Mouse (Mus musculus): ENCODE measurements around the gene Fem1a. TPM values are rescaled to one million over a fixed set of nuclear protein-coding genes. Genes with fewer than 3 reads are reported as not detected.

The Fem1a gene
- total RNA-seq, 1 experiment from 2014 or later: 13.6 TPM

GRCm38 (mm10) chr17:56293291-56293690 is 36.7 kb downstream of the Fem1a start:
- ATAC-seq (replicated peaks; ENCODE audit: insufficient number of reproducible peaks, low FRiP score, low TSS enrichment, poor library complexity, severe bottlenecking): no peak

DNA sequence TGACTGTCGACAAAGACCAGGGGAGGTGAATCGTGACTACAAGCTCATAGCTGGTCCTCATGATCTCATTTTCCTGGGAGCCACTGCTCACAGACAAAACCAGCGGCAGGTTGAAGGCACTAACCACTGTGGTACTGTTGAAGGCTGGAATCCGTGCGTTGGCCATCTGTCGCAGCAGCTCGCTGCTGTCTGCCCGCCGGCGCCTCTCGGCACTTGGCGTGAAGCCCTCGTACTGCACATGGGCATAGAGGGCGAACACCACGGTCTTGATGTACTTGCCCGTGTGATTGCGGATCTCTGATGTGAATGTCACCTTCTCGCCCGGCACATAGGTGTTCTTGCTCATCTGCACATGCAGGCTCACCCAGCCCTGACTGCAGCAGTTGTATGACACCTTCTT is 37.6 kb downstream of the Fem1a start:
- no peak for ATAC-seq (replicated peaks; ENCODE audit: insufficient number of reproducible peaks, low FRiP score, low TSS enrichment, poor library complexity, severe bottlenecking)

DNA sequence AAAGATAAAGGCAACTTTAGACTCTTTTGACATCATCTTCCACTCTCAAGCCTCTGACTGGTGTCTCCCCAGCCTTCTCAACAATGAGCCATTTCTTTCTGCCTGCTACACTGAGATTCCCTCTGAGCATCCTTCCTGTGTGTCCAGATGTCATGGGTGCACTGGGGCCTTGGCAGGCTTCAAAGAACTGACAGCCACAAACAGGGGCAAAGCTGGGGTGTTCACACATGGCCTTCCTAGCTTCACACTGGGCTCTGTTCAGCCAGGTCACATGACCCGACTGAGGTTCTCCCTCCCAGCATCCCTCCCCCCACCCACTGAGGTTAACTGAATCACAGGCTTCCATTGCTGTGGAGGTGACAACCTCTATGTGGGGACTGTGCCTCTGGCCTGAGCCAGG is 39.6 kb downstream of the Fem1a start:
- no peak for ATAC-seq (replicated peaks; ENCODE audit: insufficient number of reproducible peaks, low FRiP score, low TSS enrichment, poor library complexity, severe bottlenecking)

DNA sequence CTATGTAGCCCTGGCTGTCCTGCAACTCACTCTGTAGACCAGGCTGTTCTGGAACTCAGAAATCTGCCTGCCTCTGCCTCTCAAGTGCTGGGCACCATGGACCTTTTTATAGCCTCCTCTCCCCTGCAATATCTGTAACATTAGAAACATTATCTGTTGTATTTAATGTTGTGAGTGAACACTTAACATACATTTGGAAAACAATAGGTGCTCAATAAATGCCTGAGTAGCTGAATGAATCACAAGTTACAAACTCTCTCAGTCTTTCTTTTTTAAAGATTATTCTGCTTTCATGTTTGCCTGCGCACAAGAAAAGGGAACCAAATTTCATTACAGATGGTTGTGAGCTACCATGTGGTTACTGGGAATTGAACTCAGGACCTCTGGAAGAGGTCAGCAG is 41.6 kb downstream of the Fem1a start:
- ATAC-seq (replicated peaks; ENCODE audit: insufficient number of reproducible peaks, low FRiP score, low TSS enrichment, poor library complexity, severe bottlenecking): no peak

DNA sequence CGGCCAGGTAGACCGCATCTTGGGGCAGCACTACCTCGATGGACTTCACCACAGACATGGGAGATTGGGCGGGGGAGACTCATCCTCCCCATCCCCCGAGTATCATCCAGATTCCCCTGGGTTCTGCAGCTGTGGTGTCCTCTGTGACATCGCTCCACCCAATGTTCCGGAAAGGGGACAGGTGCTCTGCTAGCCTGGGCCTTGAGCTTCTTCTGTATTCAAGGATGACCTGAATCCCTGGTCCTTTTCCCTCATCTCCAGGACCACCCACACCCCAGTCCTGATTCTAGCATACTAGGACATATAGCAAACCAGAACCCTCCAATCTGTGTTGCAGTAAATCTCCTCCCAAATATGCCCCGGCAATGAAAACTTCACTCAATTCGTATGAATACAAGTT is 43.6 kb downstream of the Fem1a start, which contains the start of gene Arrdc5:
Gene Arrdc5, minus strand, starts transcription at position 101 of the 400 bp plus-strand sequence.
- no peak for ATAC-seq (replicated peaks; ENCODE audit: insufficient number of reproducible peaks, low FRiP score, low TSS enrichment, poor library complexity, severe bottlenecking)

DNA sequence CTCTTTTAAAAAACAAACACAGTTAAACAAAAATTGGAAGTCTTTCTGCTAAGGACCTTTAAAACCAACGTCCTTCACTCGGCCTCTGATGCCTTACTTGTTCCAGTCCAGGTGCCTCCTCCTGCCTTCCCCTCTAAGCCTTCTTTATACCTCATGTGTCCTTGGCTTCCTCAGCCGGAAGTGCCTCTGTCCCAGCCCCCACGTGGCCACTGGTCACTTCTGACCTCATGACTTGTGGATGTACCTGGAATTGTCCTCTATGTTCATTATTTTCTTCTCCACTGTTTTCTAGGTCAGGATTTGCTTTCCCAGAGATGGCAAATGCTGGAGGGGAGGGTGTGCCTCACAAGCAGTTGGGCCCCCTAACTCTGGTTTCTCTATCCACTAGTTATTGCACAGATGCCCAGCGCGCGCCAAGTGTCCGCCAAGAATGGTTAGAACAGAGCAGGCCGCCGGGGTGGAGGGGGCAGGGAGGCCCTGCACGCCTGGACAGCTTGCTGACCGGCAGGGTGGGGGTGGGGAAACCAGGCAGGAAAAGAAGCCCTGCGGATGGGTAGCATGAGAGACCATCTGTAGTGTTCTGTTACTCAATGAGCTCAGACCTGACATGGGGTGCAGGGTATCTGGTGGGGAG is 45.9 kb downstream of the Fem1a start:
- ATAC-seq (replicated peaks; ENCODE audit: insufficient number of reproducible peaks, low FRiP score, low TSS enrichment, poor library complexity, severe bottlenecking): no peak

DNA sequence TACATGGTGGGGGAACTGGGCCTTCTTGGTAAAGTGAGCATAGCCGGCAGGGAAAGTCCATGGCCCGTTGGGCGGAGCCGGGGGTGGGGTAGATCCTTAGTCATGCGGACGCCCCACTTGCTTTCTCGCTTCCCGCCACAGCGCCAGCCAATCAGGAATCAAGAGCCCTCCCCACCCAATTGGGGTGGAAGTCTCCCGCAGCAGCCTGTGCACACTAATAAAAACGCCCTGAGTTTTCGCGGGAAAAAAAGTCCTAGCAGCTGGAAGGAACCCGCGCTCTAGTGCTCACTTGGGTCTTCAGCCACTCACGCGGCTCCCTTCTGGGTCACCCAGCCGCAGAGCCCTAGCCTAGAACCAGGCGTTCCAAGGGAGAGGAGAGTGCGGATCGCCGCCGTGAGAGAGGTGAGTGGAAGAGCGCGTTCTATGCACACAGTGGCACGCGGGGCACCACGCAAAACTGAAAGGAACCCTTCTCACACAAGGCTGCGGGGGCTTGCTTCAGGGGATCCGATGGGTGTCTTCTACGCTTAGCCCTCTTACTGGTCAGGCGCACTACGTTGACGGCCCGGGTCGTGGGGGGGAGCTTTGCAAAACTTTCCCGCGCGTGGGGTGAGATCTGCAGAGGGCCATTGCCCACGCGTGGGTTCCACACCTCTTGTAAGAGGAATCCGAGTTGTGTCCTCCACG is 46.7 kb downstream of the Fem1a start, which contains the start of gene Uhrf1:
Gene Uhrf1, plus strand, starts transcription at position 162 of the 687 bp plus-strand sequence.
- ATAC-seq (replicated peaks; ENCODE audit: insufficient number of reproducible peaks, low FRiP score, low TSS enrichment, poor library complexity, severe bottlenecking): 0 out of 2 replicates have a peak, but pooled peaks have one; percentile 27

DNA sequence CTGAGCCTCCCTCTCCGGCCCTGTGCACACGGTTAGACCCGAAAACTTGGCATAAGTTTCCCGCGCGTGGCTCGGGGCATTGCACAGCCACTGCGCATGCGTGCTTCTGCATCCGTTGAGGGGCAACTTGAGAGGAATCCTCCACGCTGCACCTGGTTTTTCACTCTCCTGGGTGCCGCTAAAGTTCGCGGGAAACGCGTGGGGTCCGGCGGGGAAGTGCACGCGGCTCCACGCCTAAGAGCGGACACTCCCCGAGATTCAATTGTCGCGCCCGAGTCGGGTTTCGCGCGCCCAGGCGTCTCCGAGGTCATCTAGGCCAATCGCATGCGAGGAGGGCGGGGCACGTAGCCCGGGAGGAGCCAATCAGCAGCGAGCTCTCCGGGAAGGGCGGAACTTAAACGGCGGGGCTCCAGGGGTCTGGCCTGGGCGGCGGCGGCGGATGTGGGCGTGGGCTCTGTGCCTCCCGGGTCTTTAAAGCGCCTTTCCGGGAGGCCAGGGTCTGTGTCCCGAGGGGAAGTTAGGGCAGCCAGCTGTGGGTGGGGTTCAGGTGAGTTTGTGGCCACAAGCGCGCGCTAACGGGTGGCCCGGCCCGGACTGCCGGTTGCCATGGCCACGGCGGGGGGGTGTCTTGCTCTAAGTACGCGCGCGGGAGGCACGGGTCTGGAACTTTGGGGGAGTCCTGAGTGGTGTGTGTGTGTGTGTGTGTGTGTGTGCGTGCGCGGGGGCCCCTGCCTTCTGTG is 47.4 kb downstream of the Fem1a start:
- peak; percentile 94 for ATAC-seq (replicated peaks; ENCODE audit: insufficient number of reproducible peaks, low FRiP score, low TSS enrichment, poor library complexity, severe bottlenecking)

DNA sequence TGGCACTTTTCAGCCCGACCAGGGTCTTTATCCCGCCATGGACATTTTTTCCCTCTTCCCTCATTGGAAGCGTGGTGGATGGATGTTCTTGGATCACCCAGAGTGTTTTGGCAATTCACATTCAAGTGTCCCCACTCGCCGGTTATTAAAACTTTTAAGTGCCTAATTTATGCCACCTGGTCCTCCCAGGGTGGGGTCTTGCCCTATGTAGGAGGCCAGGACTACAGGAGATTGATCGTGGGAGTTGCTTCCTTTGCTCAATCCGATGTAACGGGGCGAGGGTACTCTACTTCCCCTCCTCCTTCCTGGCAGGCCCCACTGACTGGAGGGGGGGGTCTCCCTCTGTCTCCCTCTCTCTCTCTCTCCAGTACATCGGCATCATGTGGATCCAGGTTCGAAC is 48.1 kb downstream of the Fem1a start:
- no peak for ATAC-seq (replicated peaks; ENCODE audit: insufficient number of reproducible peaks, low FRiP score, low TSS enrichment, poor library complexity, severe bottlenecking)

DNA sequence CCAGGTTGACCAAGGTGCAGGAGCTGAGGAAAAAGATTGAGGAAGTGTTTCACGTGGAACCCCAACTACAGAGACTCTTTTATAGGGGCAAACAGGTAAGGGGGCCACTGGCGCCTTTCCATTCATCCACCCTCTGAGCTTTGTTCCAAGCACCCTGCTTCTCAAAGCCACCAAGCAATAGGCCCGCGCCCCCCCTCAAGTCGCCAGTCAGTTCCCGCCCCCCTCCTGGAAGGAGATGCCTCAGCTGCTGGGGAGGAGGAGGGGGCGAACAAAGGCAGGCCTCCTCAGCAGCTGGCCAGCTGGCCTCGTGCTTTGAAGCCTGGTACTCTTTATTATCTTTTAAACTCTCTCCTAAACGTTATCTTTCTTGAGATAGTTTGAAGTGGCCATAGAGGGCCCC is 48.5 kb downstream of the Fem1a start:
- no peak for ATAC-seq (replicated peaks; ENCODE audit: insufficient number of reproducible peaks, low FRiP score, low TSS enrichment, poor library complexity, severe bottlenecking)

DNA sequence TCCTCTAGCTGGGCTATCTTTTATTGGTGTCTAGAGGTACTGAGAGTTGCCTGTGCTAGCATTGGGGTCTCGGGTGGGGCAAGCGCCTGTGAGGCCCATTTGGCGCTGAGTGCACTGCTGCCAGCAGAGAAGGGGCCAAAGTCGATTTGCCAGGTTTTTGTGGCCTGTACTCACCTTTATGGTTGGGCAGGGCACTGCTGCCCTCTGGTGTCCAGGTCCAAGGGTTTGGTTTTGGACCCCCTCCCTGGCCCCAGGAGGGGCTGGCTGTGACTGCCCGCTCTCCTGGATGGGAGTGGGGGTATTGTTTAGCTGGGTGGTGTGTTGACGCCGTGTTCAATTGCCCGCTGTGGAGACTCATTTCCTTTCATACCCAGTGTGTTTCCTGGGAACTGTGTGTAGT is 49.2 kb downstream of the Fem1a start:
- ATAC-seq (replicated peaks; ENCODE audit: insufficient number of reproducible peaks, low FRiP score, low TSS enrichment, poor library complexity, severe bottlenecking): no peak

- no peak for ATAC-seq (replicated peaks; ENCODE audit: insufficient number of reproducible peaks, low FRiP score, low TSS enrichment, poor library complexity, severe bottlenecking)
Observed at GRCm38 (mm10) chr17:56308088-56308487, 51.5 kb downstream of the Fem1a start.

- no peak for ATAC-seq (replicated peaks; ENCODE audit: insufficient number of reproducible peaks, low FRiP score, low TSS enrichment, poor library complexity, severe bottlenecking)
Observed at GRCm38 (mm10) chr17:56309191-56309945, 52.8 kb downstream of the Fem1a start.

Other genes with a start within 250 kb of the Fem1a start
- gene Sh3gl1, start 220.2 kb upstream of the Fem1a start, total RNA-seq (2017): 22.4 to 35.7 TPM (median 23.4 TPM) in 3 replicates
- gene Chaf1a, start 216.4 kb upstream of the Fem1a start, total RNA-seq (2017): 0.64 to 4.6 TPM (median 2.1 TPM) in 3 replicates
- 38.0 to 40.4 TPM (median 38.5 TPM) in 3 replicates for gene Ubxn6, start 181.8 kb upstream of the Fem1a start, total RNA-seq (2017)
- gene Hdgfl2, start 177.2 kb upstream of the Fem1a start, total RNA-seq (2017): 61.2 to 151 TPM (median 112 TPM) in 3 replicates
- gene Plin4, start 147.0 kb upstream of the Fem1a start, total RNA-seq (2017): not detected in 3 replicates
- gene Plin5, start 139.2 kb upstream of the Fem1a start, total RNA-seq (2017): not detected in 3 replicates
- not detected in 3 replicates for gene Lrg1, start 134.8 kb upstream of the Fem1a start, total RNA-seq (2017)
- gene Sema6b, start 116.5 kb upstream of the Fem1a start, total RNA-seq (2017): 0.53 to 1.2 TPM (median 0.87 TPM) in 3 replicates
- gene Tnfaip8l1, start 94.3 kb upstream of the Fem1a start, total RNA-seq (2017): 0.39 to 0.43 TPM in 2 of 3 replicates, not detected in the other
- gene Mydgf, start 72.9 kb upstream of the Fem1a start, total RNA-seq (2017): 25.0 to 31.5 TPM (median 30.6 TPM) in 3 replicates
- 8.4 to 20.3 TPM (median 11.7 TPM) in 3 replicates for gene Dpp9, start 37.9 kb upstream of the Fem1a start, total RNA-seq (2017)
- 2.6 to 11.4 TPM (median 3.9 TPM) in 3 replicates for gene Ticam1, start 20.0 kb downstream of the Fem1a start, total RNA-seq (2017)
- gene Plin3, start 36.1 kb downstream of the Fem1a start, total RNA-seq (2017): 10.2 to 15.5 TPM (median 13.4 TPM) in 3 replicates
- gene Arrdc5, start 43.5 kb downstream of the Fem1a start, total RNA-seq (2017): not detected in 3 replicates
- 1.2 to 5.9 TPM (median 3.2 TPM) in 3 replicates for gene Uhrf1, start 46.5 kb downstream of the Fem1a start, total RNA-seq (2017)
- gene Kdm4b, start 69.3 kb downstream of the Fem1a start, total RNA-seq (2017): 8.0 to 17.3 TPM (median 10.3 TPM) in 3 replicates
- gene Ptprs, start 219.7 kb downstream of the Fem1a start, total RNA-seq (2017): 15.5 to 40.8 TPM (median 16.3 TPM) in 3 replicates